Mouse (Mus musculus): Measurements from ENCODE around the gene Pcsk2. TPM values are rescaled to one million over a fixed set of nuclear protein-coding genes. Genes with fewer than 3 reads are reported as not detected.

The Pcsk2 gene
- polyA plus RNA-seq, 1 experiment from 2014 or later: 34.2 TPM

DNA sequence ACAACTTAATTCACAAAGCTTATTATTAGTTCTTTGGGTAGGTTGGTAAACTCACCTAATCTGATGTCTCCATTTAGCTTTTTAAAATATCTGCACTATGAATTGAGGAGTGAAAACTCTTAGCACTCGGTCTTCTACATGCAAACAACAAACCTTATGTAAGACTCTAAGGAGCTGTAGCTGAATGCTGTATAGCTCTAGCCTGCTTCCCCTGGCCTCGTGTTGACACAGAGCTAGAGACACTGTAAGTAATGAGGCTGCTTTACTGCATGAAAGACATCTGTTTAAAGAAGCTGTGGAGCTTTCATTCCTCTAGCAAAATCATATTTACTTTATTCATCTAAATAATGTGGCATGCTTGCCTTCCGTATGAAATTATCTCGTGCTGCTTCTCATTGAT, 14.4 kb downstream of the Pcsk2 start:
- Histone ChIP-seq H3K27ac (replicated peaks; ENCODE audit: low read depth, low read length) (no peak overlapping the region), H3K4me1 (ENCODE audit: control insufficient read depth, insufficient read depth, low read length) (no peaks in the 10 kb centered on the region), H3K9me3 (ENCODE audit: control insufficient read depth, low read length) (peaks cover 6% of the 10 kb centered on the region; the same call in 1 of the 2 replicates), H3K4me2 (ENCODE audit: low read length) (no peak overlapping the region), H3K27me3 (ENCODE audit: control insufficient read depth, insufficient read depth, low read length) (no peaks in the 10 kb centered on the region), H3K4me3 (replicated peaks; ENCODE audit: low read depth, low read length) (no peak overlapping the region), H3K9ac (replicated peaks; ENCODE audit: low read length) (no peak overlapping the region), H3K36me3 (ENCODE audit: control insufficient read depth, insufficient read depth, low read length) (no peaks in the 10 kb centered on the region)
- WGBS: 71% methylated on average over 4 of the region's 4 CpGs
- ATAC-seq (ENCODE audit: low FRiP score, low TSS enrichment): no peak
- no peak for DNase-seq

DNA sequence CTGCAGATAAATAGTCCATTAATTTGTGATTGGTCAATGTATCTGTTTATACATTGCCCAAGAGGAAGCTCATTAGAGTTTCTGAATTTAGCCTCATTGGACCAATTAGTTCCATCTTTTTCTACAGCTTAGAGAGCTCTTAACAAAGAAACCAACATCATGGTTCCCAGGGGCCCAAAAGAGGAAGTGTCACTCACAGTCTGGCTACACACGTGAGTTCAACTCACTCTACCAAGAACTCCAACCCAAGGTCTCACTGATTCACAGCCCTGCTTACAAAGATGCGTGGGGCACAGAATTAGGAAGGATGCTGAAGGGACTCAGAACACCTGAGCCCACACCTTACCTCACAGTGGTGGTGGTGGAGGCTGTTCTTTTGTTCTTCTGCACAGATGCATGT, 19.1 kb downstream of the Pcsk2 start:
- Histone ChIP-seq H3K27me3 (ENCODE audit: control insufficient read depth, insufficient read depth, low read length) (no peaks in the 10 kb centered on the region), H3K4me2 (ENCODE audit: low read length) (no peak overlapping the region), H3K27ac (replicated peaks; ENCODE audit: low read depth, low read length) (no peak overlapping the region), H3K4me1 (ENCODE audit: control insufficient read depth, insufficient read depth, low read length) (no peaks in the 10 kb centered on the region), H3K4me3 (replicated peaks; ENCODE audit: low read depth, low read length) (no peak overlapping the region), H3K9me3 (ENCODE audit: control insufficient read depth, low read length) (no peaks in the 10 kb centered on the region), H3K9ac (replicated peaks; ENCODE audit: low read length) (no peak overlapping the region), H3K36me3 (ENCODE audit: control insufficient read depth, insufficient read depth, low read length) (no peaks in the 10 kb centered on the region)
- no peak for DNase-seq
- 68% methylated on average over 2 of the region's 2 CpGs for WGBS
- no peak for ATAC-seq (ENCODE audit: low FRiP score, low TSS enrichment)

DNA sequence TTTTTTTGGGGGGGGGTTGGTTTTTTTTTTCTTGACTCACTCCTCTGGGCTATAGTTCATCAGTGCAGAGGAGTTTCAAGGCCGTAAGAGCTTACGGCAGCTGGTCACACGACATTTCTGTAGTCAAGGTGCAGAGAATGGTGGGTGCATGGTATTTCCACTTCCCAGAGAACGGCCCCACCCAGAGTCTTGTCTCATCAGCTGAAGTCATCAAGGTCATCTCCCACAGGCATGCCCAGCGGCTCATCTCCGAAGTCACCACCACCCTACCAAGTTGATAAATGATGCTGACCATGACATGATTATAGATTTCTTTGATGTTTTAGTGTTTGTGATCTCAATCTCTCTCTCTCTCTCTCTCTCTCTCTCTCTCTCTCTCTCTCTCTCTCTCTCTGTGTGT, 20.0 kb downstream of the Pcsk2 start:
- ATAC-seq (ENCODE audit: low FRiP score, low TSS enrichment) (no peak), DNase-seq (no peak)
- H3K36me3 ChIP-seq (ENCODE audit: control insufficient read depth, insufficient read depth, low read length): no peaks in the 10 kb centered on the region
- H3K4me1 ChIP-seq (ENCODE audit: control insufficient read depth, insufficient read depth, low read length): no peaks in the 10 kb centered on the region
- no peak overlapping the region for H3K4me3 ChIP-seq (replicated peaks; ENCODE audit: low read depth, low read length)
- no peaks in the 10 kb centered on the region for H3K9me3 ChIP-seq (ENCODE audit: control insufficient read depth, low read length)
- no peak overlapping the region for H3K4me2 ChIP-seq (ENCODE audit: low read length)
- WGBS: 88% methylated on average over 6 of the region's 6 CpGs
- H3K27ac ChIP-seq (replicated peaks; ENCODE audit: low read depth, low read length): no peak overlapping the region
- no peak overlapping the region for H3K9ac ChIP-seq (replicated peaks; ENCODE audit: low read length)
- H3K27me3 ChIP-seq (ENCODE audit: control insufficient read depth, insufficient read depth, low read length): no peaks in the 10 kb centered on the region

GRCm38 (mm10) chr2:143585341-143585740, 39.4 kb downstream of the Pcsk2 start:
- ATAC-seq (ENCODE audit: low FRiP score, low TSS enrichment): no peak
- Histone ChIP-seq H3K36me3 (ENCODE audit: control insufficient read depth, insufficient read depth, low read length) (no peaks in the 10 kb centered on the region), H3K27me3 (ENCODE audit: control insufficient read depth, insufficient read depth, low read length) (no peaks in the 10 kb centered on the region), H3K4me3 (replicated peaks; ENCODE audit: low read depth, low read length) (no peak overlapping the region), H3K9ac (replicated peaks; ENCODE audit: low read length) (no peak overlapping the region), H3K27ac (replicated peaks; ENCODE audit: low read depth, low read length) (no peak overlapping the region), H3K4me1 (ENCODE audit: control insufficient read depth, insufficient read depth, low read length) (no peaks in the 10 kb centered on the region), H3K9me3 (ENCODE audit: control insufficient read depth, low read length) (no peaks in the 10 kb centered on the region), H3K4me2 (ENCODE audit: low read length) (no peak overlapping the region)
- 91% methylated on average over 6 of the region's 6 CpGs for WGBS
- DNase-seq: no peak

DNA sequence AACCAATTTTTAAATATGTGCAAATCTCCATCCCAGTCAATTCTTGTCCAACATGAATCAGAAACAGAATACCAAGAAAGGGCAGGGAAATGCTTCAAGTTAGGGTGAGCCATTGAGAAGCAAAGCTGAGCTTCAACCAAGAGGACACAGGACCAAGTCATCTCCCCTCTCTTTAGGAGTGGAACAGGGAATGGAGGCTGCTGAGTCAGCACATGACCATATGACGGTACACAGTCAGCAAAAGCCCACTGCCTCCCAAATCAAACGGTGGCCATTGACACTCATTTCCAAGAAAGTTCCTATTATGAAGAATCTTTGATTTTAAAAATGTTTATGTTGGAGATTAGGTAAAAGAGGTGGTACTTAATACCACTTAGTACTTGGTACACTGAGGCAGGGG, 44.4 kb downstream of the Pcsk2 start:
- no peak overlapping the region for H3K4me2 ChIP-seq (ENCODE audit: low read length)
- ATAC-seq (ENCODE audit: low FRiP score, low TSS enrichment) (no peak), DNase-seq (no peak)
- H3K4me3 ChIP-seq (replicated peaks; ENCODE audit: low read depth, low read length): no peak overlapping the region
- no peak overlapping the region for H3K27ac ChIP-seq (replicated peaks; ENCODE audit: low read depth, low read length)
- no peaks in the 10 kb centered on the region for H3K36me3 ChIP-seq (ENCODE audit: control insufficient read depth, insufficient read depth, low read length)
- H3K9me3 ChIP-seq (ENCODE audit: control insufficient read depth, low read length): no peaks in the 10 kb centered on the region
- H3K9ac ChIP-seq (replicated peaks; ENCODE audit: low read length): no peak overlapping the region
- H3K27me3 ChIP-seq (ENCODE audit: control insufficient read depth, insufficient read depth, low read length): no peaks in the 10 kb centered on the region
- WGBS: 94% methylated on average over 2 of the region's 2 CpGs
- H3K4me1 ChIP-seq (ENCODE audit: control insufficient read depth, insufficient read depth, low read length): no peaks in the 10 kb centered on the region

- no peak for ATAC-seq (ENCODE audit: low FRiP score, low TSS enrichment)
- 54% methylated on average over 3 of the region's 3 CpGs for WGBS
- H3K4me3 ChIP-seq (replicated peaks; ENCODE audit: low read depth, low read length): no peak overlapping the region
Measured at GRCm38 (mm10) chr2:143603071-143603470, 57.1 kb downstream of the Pcsk2 start.

GRCm38 (mm10) chr2:143603871-143604512, 58.0 kb downstream of the Pcsk2 start:
- no peak overlapping the region for H3K27ac ChIP-seq (replicated peaks; ENCODE audit: low read depth, low read length)
- no peaks in the 10 kb centered on the region for H3K27me3 ChIP-seq (ENCODE audit: control insufficient read depth, insufficient read depth, low read length)
- DNase-seq: no peak
- H3K4me3 ChIP-seq (replicated peaks; ENCODE audit: low read depth, low read length): no peak overlapping the region
- H3K4me1 ChIP-seq (ENCODE audit: control insufficient read depth, insufficient read depth, low read length): 0 out of 2 replicates have a peak, but pooled peaks cover 6% of the 10 kb centered on the region
- 44% methylated on average over 2 of the region's 2 CpGs for WGBS
- H3K36me3 ChIP-seq (ENCODE audit: control insufficient read depth, insufficient read depth, low read length): no peaks in the 10 kb centered on the region
- no peak for ATAC-seq (ENCODE audit: low FRiP score, low TSS enrichment)
- H3K9ac ChIP-seq (replicated peaks; ENCODE audit: low read length): no peak overlapping the region
- H3K4me2 ChIP-seq (ENCODE audit: low read length): no peak overlapping the region
- no peaks in the 10 kb centered on the region for H3K9me3 ChIP-seq (ENCODE audit: control insufficient read depth, low read length)

More at GRCm38 (mm10) chr2:143603071-143603470, 57.1 kb downstream of the Pcsk2 start:
- Histone ChIP-seq H3K36me3 (ENCODE audit: control insufficient read depth, insufficient read depth, low read length) (no peaks in the 10 kb centered on the region), H3K27me3 (ENCODE audit: control insufficient read depth, insufficient read depth, low read length) (no peaks in the 10 kb centered on the region), H3K9me3 (ENCODE audit: control insufficient read depth, low read length) (no peaks in the 10 kb centered on the region), H3K9ac (replicated peaks; ENCODE audit: low read length) (no peak overlapping the region), H3K4me1 (ENCODE audit: control insufficient read depth, insufficient read depth, low read length) (0 out of 2 replicates have a peak, but pooled peaks cover 6% of the 10 kb centered on the region), H3K27ac (replicated peaks; ENCODE audit: low read depth, low read length) (no peak overlapping the region), H3K4me2 (ENCODE audit: low read length) (no peak overlapping the region)
- no peak for DNase-seq

GRCm38 (mm10) chr2:143610355-143611331, 64.7 kb downstream of the Pcsk2 start:
- ATAC-seq (ENCODE audit: low FRiP score, low TSS enrichment): no peak
- H3K27ac ChIP-seq (replicated peaks; ENCODE audit: low read depth, low read length): peak overlapping the region; percentile 20; the same call in 1 of the 2 replicates
- peak; percentile 67 for DNase-seq

More at GRCm38 (mm10) chr2:143610355-143611331, 64.7 kb downstream of the Pcsk2 start:
- 0 out of 2 replicates have a peak, but pooled peaks cover 3% of the 10 kb centered on the region for H3K4me1 ChIP-seq (ENCODE audit: control insufficient read depth, insufficient read depth, low read length)
- H3K4me2 ChIP-seq (ENCODE audit: low read length): no peak overlapping the region
- H3K4me3 ChIP-seq (replicated peaks; ENCODE audit: low read depth, low read length): no peak overlapping the region
- H3K36me3 ChIP-seq (ENCODE audit: control insufficient read depth, insufficient read depth, low read length): no peaks in the 10 kb centered on the region
- no peak overlapping the region for H3K9ac ChIP-seq (replicated peaks; ENCODE audit: low read length)
- no peaks in the 10 kb centered on the region for H3K27me3 ChIP-seq (ENCODE audit: control insufficient read depth, insufficient read depth, low read length)
- 59% methylated on average over 9 of the region's 9 CpGs for WGBS
- no peaks in the 10 kb centered on the region for H3K9me3 ChIP-seq (ENCODE audit: control insufficient read depth, low read length)
